Mouse (Mus musculus): ENCODE data around the gene Rhd. TPM values are rescaled to one million over a fixed set of nuclear protein-coding genes. Genes with fewer than 3 reads are reported as not detected.
A peak's percentile ranks its signal among the peaks of the same experiment; 100 is the strongest.

Gene Rhd
- polyA plus RNA-seq, 1 experiment = 147 TPM

DNA sequence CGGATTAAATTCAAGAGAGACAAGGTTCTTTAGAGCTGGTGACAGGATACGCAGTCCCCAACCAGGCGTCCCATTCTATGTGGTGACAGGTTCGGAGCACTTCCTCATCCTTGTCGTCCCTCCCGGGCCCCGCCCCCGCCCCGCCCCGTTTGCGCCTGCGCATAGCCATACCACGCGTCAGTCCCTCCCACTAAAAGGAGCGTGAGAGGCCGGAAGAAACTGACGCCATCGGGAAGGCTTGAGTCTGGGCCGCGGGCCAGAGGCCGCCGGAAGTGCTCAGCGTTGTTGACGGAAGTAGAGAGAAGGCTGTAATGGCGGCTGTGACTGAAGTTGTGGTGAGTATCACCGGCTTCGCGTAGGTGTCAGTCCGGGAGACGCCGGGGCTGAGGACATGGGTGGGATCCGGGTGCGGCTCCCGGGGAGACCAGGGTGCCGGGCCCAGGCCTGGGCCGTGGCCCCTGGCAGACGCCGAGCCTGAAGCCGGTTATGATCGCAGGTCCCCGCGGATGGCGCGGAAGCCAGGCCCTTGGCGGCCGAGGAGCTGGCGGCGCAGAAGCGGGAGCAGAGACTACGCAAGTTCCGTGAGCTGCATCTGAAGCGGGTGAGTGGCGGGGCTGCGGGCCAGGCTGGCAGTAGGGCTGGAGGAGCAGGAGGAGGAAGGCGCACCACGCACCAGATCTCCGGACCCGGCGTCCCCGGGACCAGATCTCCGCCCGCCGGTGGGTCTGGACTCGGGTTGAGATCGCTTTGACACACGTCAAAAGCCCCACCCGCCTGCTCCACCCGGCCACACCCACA, 66.5 kb downstream of the Rhd start, which contains the start of gene Syf2:
Gene Syf2 (plus strand): TSS at position 215 of the 798 bp plus-strand sequence.
- Histone ChIP-seq H3K27ac (ENCODE audit: control insufficient read depth, insufficient read depth, low read depth, low read length, poor library complexity) (peak within 1 kb of the TSS; percentile 96), H3K4me3 (replicated peaks; ENCODE audit: control insufficient read depth, low read depth, low read length) (peak within 1 kb of the TSS; percentile 99), H3K4me1 (ENCODE audit: control insufficient read depth, insufficient read depth, low read length) (peaks cover 1% of the 10 kb centered on the region; the same call in 1 of the 2 replicates)
- WGBS = under 1% methylated on average over 68 of the region's 68 CpGs
- TF ChIP-seq CTCF (IDR thresholded peaks at IDR 0.05; ENCODE audit: control insufficient read depth, insufficient read depth, low read length) (no peak), POLR2A (IDR thresholded peaks at IDR 0.05; ENCODE audit: borderline replicate concordance, control insufficient read depth, low read depth, low read length) (peak; percentile 66; the same call in 1 of the 2 replicates)

DNA sequence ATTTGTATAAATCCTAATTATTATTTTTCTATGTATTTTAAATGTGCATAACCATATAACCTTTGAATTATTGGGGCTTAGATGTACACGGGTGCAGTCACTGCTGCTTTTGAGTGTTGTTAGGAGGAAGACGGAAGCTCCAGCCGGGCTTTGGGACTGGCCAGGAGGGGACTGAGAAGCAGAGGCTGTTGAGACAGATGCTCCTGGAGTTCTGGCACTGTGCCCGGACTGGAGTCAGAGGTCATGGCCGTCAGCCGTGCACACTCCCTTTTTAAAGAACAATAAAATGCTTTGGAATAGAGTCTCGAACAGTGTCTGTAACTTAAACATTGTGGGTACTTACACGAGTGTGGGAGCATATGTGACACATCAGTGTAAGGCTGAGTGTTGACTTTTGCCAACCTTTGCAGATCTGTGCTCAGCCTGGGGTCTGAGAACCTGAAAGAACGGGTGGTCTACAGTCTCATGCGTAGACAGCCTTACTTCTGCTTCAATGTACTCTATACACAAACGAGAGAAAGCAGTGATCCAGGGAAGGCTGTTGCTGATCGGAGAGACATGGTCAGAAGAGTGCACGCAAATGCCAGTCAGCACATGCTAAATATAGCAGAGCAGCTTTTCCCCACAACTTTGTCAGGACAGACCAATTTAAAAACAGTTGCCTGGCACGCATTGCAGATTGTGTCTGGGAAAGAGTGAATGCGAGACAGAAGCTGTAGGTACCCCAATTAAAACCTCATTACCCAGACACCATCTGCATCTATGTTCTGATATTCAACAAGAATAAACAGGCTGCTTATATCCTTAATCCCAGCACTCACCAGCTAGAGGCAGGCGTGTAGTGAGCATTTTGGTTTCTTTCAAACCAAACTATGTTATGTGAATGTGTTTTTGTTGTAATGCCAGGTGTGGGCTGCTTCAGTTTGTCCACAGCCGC, 73.2 kb downstream of the Rhd start:
- Histone ChIP-seq H3K27ac (ENCODE audit: control insufficient read depth, insufficient read depth, low read depth, low read length, poor library complexity) (no peak overlapping the region), H3K4me1 (ENCODE audit: control insufficient read depth, insufficient read depth, low read length) (no peaks in the 10 kb centered on the region), H3K4me3 (replicated peaks; ENCODE audit: control insufficient read depth, low read depth, low read length) (no peak overlapping the region)
- WGBS = 81% methylated on average over 17 of the region's 17 CpGs
- no peak for TF ChIP-seq POLR2A (IDR thresholded peaks at IDR 0.05; ENCODE audit: borderline replicate concordance, control insufficient read depth, low read depth, low read length)
- TF ChIP-seq CTCF (IDR thresholded peaks at IDR 0.05; ENCODE audit: control insufficient read depth, insufficient read depth, low read length) = no peak

DNA sequence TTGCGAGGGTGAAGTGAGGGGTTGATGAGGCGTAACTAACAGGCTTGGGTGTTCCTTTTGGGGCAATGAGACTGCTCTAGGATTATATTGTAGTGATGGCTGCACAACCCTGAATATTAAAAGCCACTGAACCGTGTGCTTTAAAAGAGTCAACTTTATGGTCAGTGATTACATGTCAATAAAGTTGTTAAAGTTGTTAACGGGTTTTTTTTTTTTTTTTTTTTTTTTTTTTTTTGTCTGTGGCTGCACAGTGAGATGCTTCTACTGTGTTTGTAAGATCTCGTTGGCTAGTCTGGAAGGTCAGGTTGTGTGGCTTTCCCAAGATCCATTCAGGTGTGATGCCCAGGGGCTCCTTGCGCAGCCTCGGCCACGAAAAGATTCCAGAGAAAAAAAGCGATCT, 75.6 kb downstream of the Rhd start:
- no peak overlapping the region for H3K4me3 ChIP-seq (replicated peaks; ENCODE audit: control insufficient read depth, low read depth, low read length)
- 71% methylated on average over 9 of the region's 9 CpGs for WGBS
- H3K27ac ChIP-seq (ENCODE audit: control insufficient read depth, insufficient read depth, low read depth, low read length, poor library complexity) = no peak overlapping the region
- no peaks in the 10 kb centered on the region for H3K4me1 ChIP-seq (ENCODE audit: control insufficient read depth, insufficient read depth, low read length)
- TF ChIP-seq CTCF (IDR thresholded peaks at IDR 0.05; ENCODE audit: control insufficient read depth, insufficient read depth, low read length) (no peak), POLR2A (IDR thresholded peaks at IDR 0.05; ENCODE audit: borderline replicate concordance, control insufficient read depth, low read depth, low read length) (no peak)

DNA sequence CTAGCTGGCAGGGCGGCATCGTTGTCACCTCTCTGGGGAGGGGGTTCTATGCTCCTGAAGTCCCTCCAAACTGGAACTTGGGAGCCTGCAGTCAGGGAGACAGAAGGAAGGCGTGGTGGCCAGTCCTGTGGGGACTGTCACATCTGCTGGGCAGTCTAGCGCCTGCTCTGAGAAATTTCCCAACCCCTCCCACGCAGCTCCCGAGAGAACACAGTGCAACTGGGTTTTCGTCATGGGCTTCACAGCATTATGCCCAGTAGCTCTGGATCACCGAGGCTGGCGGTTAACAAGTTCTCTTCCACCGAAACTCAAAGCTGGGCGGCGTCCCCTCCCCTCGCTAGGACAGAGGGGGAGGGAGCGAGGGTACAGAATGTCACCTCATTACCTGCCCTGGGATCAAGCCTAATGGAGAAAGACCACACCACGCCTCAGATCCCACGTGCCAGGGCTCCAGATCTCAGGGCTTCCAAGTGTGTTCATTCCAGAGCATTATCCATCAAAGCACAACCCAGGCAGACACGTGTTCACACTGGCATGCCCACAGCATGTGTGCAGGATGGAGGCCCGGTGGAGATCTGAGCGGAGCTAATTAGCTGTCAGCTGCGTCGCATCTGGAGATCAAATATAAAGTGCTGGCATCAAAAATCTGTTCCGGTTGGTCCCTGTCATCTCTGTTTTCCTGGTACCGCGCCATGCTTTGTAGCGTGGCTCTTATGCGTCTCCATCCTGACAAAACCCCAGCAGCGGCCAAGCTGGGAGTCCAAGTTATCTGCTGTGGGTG, 79.6 kb downstream of the Rhd start:
- Histone ChIP-seq H3K4me3 (replicated peaks; ENCODE audit: control insufficient read depth, low read depth, low read length) (no peak overlapping the region), H3K4me1 (ENCODE audit: control insufficient read depth, insufficient read depth, low read length) (no peaks in the 10 kb centered on the region), H3K27ac (ENCODE audit: control insufficient read depth, insufficient read depth, low read depth, low read length, poor library complexity) (no peak overlapping the region)
- no peak for TF ChIP-seq CTCF (IDR thresholded peaks at IDR 0.05; ENCODE audit: control insufficient read depth, insufficient read depth, low read length)
- no peak for TF ChIP-seq POLR2A (IDR thresholded peaks at IDR 0.05; ENCODE audit: borderline replicate concordance, control insufficient read depth, low read depth, low read length)
- WGBS = 65% methylated on average over 27 of the region's 27 CpGs

Other genes starting within 250 kb of the Rhd start
- 2.7 and 7.3 TPM in 2 replicates for gene Man1c1, start 160.2 kb upstream of the Rhd start, polyA plus RNA-seq (2011; ENCODE audit: insufficient read depth, insufficient read length, low replicate concordance, missing spikeins)
- gene Ldlrap1, start 96.5 kb upstream of the Rhd start, polyA plus RNA-seq (2011; ENCODE audit: insufficient read depth, insufficient read length, low replicate concordance, missing spikeins) = 23.1 and 45.9 TPM in 2 replicates
- 17.6 and 24.3 TPM in 2 replicates for gene Maco1, start 11.2 kb upstream of the Rhd start, polyA plus RNA-seq (2011; ENCODE audit: insufficient read depth, insufficient read length, low replicate concordance, missing spikeins)
- 103 and 127 TPM in 2 replicates for gene Tmem50a, start 50.5 kb downstream of the Rhd start, polyA plus RNA-seq (2011; ENCODE audit: insufficient read depth, insufficient read length, low replicate concordance, missing spikeins)
- gene Rsrp1, start 59.1 kb downstream of the Rhd start, polyA plus RNA-seq (2011; ENCODE audit: insufficient read depth, insufficient read length, low replicate concordance, missing spikeins) = 590 and 975 TPM in 2 replicates
- 113 and 165 TPM in 2 replicates for gene Syf2, start 66.4 kb downstream of the Rhd start, polyA plus RNA-seq (2011; ENCODE audit: insufficient read depth, insufficient read length, low replicate concordance, missing spikeins)

Measured in bone marrow, adult 2 months (tissue).